Mouse (Mus musculus): Measurements from ENCODE around the gene Clca3a1. TPM values are rescaled to one million over a fixed set of nuclear protein-coding genes. Genes with fewer than 3 reads are reported as not detected.
"Not testable (repeated sequence)": the region's sequence is repeated elsewhere in the genome, so short reads cannot be mapped to it uniquely, and the experiment has no call there.

Gene Clca3a1
- 1 to 10 TPM in 1 of 4 experiments, under 1 TPM in 3; 0.66 to 1.3 (median 0.76) TPM for total RNA-seq (2022)

- no peak for DNase-seq (ENCODE audit: low spot score)
Measured at GRCm38 (mm10) chr3:144760592-144761309, at the start of gene Clca3a1. Gene Clca3a1, minus strand, starts transcription at chr3:144760977.

GRCm38 (mm10) chr3:144808153-144808925, 47.6 kb upstream of the Clca3a1 start:
- not testable (repeated sequence) for DNase-seq (ENCODE audit: low spot score)

GRCm38 (mm10) chr3:144806626-144807025, 45.8 kb upstream of the Clca3a1 start:
- not testable (repeated sequence) for DNase-seq (ENCODE audit: low spot score)

- no peak for DNase-seq (ENCODE audit: low spot score)
Measured at GRCm38 (mm10) chr3:144801861-144802260, 41.1 kb upstream of the Clca3a1 start.

- DNase-seq (ENCODE audit: low spot score) = no peak
Measured at GRCm38 (mm10) chr3:144785181-144786148, 24.7 kb upstream of the Clca3a1 start.

GRCm38 (mm10) chr3:144765161-144765560, 4.4 kb upstream of the Clca3a1 start:
- DNase-seq (ENCODE audit: low spot score) = no peak

GRCm38 (mm10) chr3:144761454-144761853, 677 bp upstream of the Clca3a1 start:
- DNase-seq (ENCODE audit: low spot score) = no peak

GRCm38 (mm10) chr3:144759719-144760118, 1.1 kb downstream of the Clca3a1 start:
- no peak for DNase-seq (ENCODE audit: low spot score)

GRCm38 (mm10) chr3:144756103-144756502, 4.7 kb downstream of the Clca3a1 start:
- DNase-seq (ENCODE audit: low spot score) = not testable (repeated sequence)

GRCm38 (mm10) chr3:144753120-144753519, 7.7 kb downstream of the Clca3a1 start:
- no peak for DNase-seq (ENCODE audit: low spot score)

GRCm38 (mm10) chr3:144749062-144749963, 11.5 kb downstream of the Clca3a1 start:
- DNase-seq (ENCODE audit: low spot score) = not testable (repeated sequence)

- not testable (repeated sequence) for DNase-seq (ENCODE audit: low spot score)
Measured at GRCm38 (mm10) chr3:144747706-144748105, 13.1 kb downstream of the Clca3a1 start.

- DNase-seq (ENCODE audit: low spot score) = not testable (repeated sequence)
Measured at GRCm38 (mm10) chr3:144738396-144738795, 22.4 kb downstream of the Clca3a1 start.

GRCm38 (mm10) chr3:144736831-144737230, 23.9 kb downstream of the Clca3a1 start:
- DNase-seq (ENCODE audit: low spot score) = no peak

- DNase-seq (ENCODE audit: low spot score) = peak; percentile 67
Measured at GRCm38 (mm10) chr3:144723455-144723854, 37.3 kb downstream of the Clca3a1 start.

- DNase-seq (ENCODE audit: low spot score) = not testable (repeated sequence)
Measured at GRCm38 (mm10) chr3:144722566-144722965, 38.2 kb downstream of the Clca3a1 start.

GRCm38 (mm10) chr3:144721860-144722256, 38.9 kb downstream of the Clca3a1 start:
- DNase-seq (ENCODE audit: low spot score) = no peak

- no peak for DNase-seq (ENCODE audit: low spot score)
Measured at GRCm38 (mm10) chr3:144721077-144721859, 39.5 kb downstream of the Clca3a1 start.

GRCm38 (mm10) chr3:144719901-144720747, 40.7 kb downstream of the Clca3a1 start, which contains the start of gene Sh3glb1:
Gene Sh3glb1, minus strand, starts transcription at chr3:144720335.
- DNase-seq (ENCODE audit: low spot score) = peak; percentile 97
